Mouse (Mus musculus) kidney, embryonic 16.5 days (tissue): ENCODE measurements at regions not wholly inside any gene's neighbourhood (a gene's known extent, or its start where the extent isn't known, plus 50 kb on each side); places are given as distances from the start of the nearest gene placed in this dataset.

ENCODE experiments used
- ATAC-seq: fragments of 200-750 bp; cut with Nextera tagmentation; 2 replicates; pipeline ENCODE4 v1.8.0; 2017; ENCODE audit warnings: moderate TSS enrichment; ENCODE audit not compliant: low FRiP score, low TSS enrichment
- H3K27ac ChIP-seq: fragments of 300-500 bp; sonication (generic); 2 replicates; pipeline ENCODE4 v1.5.1; 2014; ENCODE audit warnings: low read length
- H3K27me3 ChIP-seq: fragments of 300-500 bp; sonication (generic); 2 replicates; pipeline ENCODE4 v1.6.1; 2014; ENCODE audit warnings: low read length, control low read depth, mixed read lengths; ENCODE audit not compliant: insufficient read depth
- H3K36me3 ChIP-seq: fragments of 300-500 bp; sonication (generic); 2 replicates; pipeline ENCODE4 v1.6.1; 2014; ENCODE audit warnings: low read length, control low read depth, mixed read lengths; ENCODE audit not compliant: insufficient read depth
- H3K4me1 ChIP-seq: fragments of 300-500 bp; sonication (generic); 2 replicates; pipeline ENCODE4 v1.6.1; 2014; ENCODE audit warnings: low read length, control low read depth, mixed read lengths; ENCODE audit not compliant: insufficient read depth
- H3K4me2 ChIP-seq: fragments of 300-500 bp; sonication (generic); replicated peaks from 2 replicates; pipeline ENCODE4 v1.6.1; 2014; ENCODE audit warnings: low read depth, low read length
- H3K4me3 ChIP-seq: fragments of 300-500 bp; sonication (generic); 2 replicates; pipeline ENCODE4 v1.5.1; 2014; ENCODE audit warnings: mild to moderate bottlenecking, low read length
- H3K9ac ChIP-seq: fragments of 300-500 bp; sonication (generic); replicated peaks from 2 replicates; pipeline ENCODE4 v1.6.1; 2014; ENCODE audit warnings: low read length
- H3K9me3 ChIP-seq: fragments of 300-500 bp; sonication (generic); 2 replicates; pipeline ENCODE4 v1.6.1; 2016; ENCODE audit warnings: low read length, control low read depth
- WGBS: fragments of 180-500 bp; shearing (Covaris S2); extraction: QIAGEN DNeasy Blood & Tissue Kit; methylation state at CpG from one replicate; pipeline ENCODE4 v1.1.7; 2014; 5-methylcytosine and 5-hydroxymethylcytosine counted together

GRCm38 (mm10) chr3:17788778-17789299, 159.4 kb upstream of the Cypt12 start:
- Histone ChIP-seq H3K36me3 (no peaks in the 10 kb centered on the region), H3K4me3 (no peak overlapping the region), H3K4me1 (peaks cover 12% of the 10 kb centered on the region), H3K9ac (no peak overlapping the region), H3K27ac (no peak overlapping the region), H3K27me3 (peaks cover 89% of the 10 kb centered on the region), H3K9me3 (peaks cover 3% of the 10 kb centered on the region; the same call in 1 of the 2 replicates), H3K4me2 (no peak overlapping the region)
- no peak for ATAC-seq
- 13% methylated on average over 3 of the region's 3 CpGs for WGBS

GRCm38 (mm10) chr3:17789454-17790196, 158.6 kb upstream of the Cypt12 start:
- no peak for ATAC-seq
- peaks cover 94% of the 10 kb centered on the region for H3K27me3 ChIP-seq
- peaks cover 3% of the 10 kb centered on the region; the same call in 1 of the 2 replicates for H3K9me3 ChIP-seq
- H3K27ac ChIP-seq = no peak overlapping the region
- no peak overlapping the region for H3K4me2 ChIP-seq
- H3K4me1 ChIP-seq = peaks cover 12% of the 10 kb centered on the region
- WGBS = 4% methylated on average over 9 of the region's 9 CpGs
- H3K36me3 ChIP-seq = no peaks in the 10 kb centered on the region
- H3K4me3 ChIP-seq = no peak overlapping the region
- H3K9ac ChIP-seq = no peak overlapping the region

GRCm38 (mm10) chr3:17790331-17790730, 157.9 kb upstream of the Cypt12 start:
- Histone ChIP-seq H3K36me3 (no peaks in the 10 kb centered on the region), H3K4me3 (no peak overlapping the region), H3K27ac (no peak overlapping the region), H3K4me2 (no peak overlapping the region), H3K27me3 (peaks cover 97% of the 10 kb centered on the region), H3K9ac (no peak overlapping the region), H3K9me3 (peaks cover 3% of the 10 kb centered on the region; the same call in 1 of the 2 replicates), H3K4me1 (peaks cover 12% of the 10 kb centered on the region)
- no peak for ATAC-seq
- WGBS = under 1% methylated on average over 14 of the region's 14 CpGs

GRCm38 (mm10) chr3:17790816-17791215, 157.4 kb upstream of the Cypt12 start:
- no peak overlapping the region for H3K27ac ChIP-seq
- no peak for ATAC-seq
- H3K4me1 ChIP-seq = peaks cover 11% of the 10 kb centered on the region
- H3K9me3 ChIP-seq = peaks cover 3% of the 10 kb centered on the region; the same call in 1 of the 2 replicates
- peaks cover 97% of the 10 kb centered on the region for H3K27me3 ChIP-seq
- H3K4me3 ChIP-seq = no peak overlapping the region
- no peaks in the 10 kb centered on the region for H3K36me3 ChIP-seq
- no peak overlapping the region for H3K4me2 ChIP-seq
- 4% methylated on average over 12 of the region's 12 CpGs for WGBS
- no peak overlapping the region for H3K9ac ChIP-seq

- no peaks in the 10 kb centered on the region for H3K36me3 ChIP-seq
Measured at GRCm38 (mm10) chr3:17791381-17792320, 156.6 kb upstream of the Cypt12 start.

GRCm38 (mm10) chr3:17792537-17793039, 155.6 kb upstream of the Cypt12 start:
- no peak overlapping the region for H3K27ac ChIP-seq
- 28% methylated on average over 2 of the region's 2 CpGs for WGBS
- no peak for ATAC-seq

More at GRCm38 (mm10) chr3:17791381-17792320, 156.6 kb upstream of the Cypt12 start:
- Histone ChIP-seq H3K27ac (no peak overlapping the region), H3K9ac (no peak overlapping the region), H3K9me3 (peaks cover under 1% of the 10 kb centered on the region; the same call in 1 of the 2 replicates), H3K27me3 (peaks cover 97% of the 10 kb centered on the region), H3K4me2 (no peak overlapping the region), H3K4me3 (no peak overlapping the region), H3K4me1 (peaks cover 3% of the 10 kb centered on the region; the same call in 1 of the 2 replicates)
- 20% methylated on average over 8 of the region's 8 CpGs for WGBS
- no peak for ATAC-seq

GRCm38 (mm10) chr3:17793646-17794250, 154.5 kb upstream of the Cypt12 start:
- H3K27me3 ChIP-seq = peaks cover 87% of the 10 kb centered on the region
- no peak overlapping the region for H3K4me3 ChIP-seq
- H3K27ac ChIP-seq = no peak overlapping the region
- no peak overlapping the region for H3K4me2 ChIP-seq
- under 1% methylated on average over 24 of the region's 24 CpGs for WGBS
- no peaks in the 10 kb centered on the region for H3K4me1 ChIP-seq
- H3K36me3 ChIP-seq = no peaks in the 10 kb centered on the region
- no peak overlapping the region for H3K9ac ChIP-seq
- no peaks in the 10 kb centered on the region for H3K9me3 ChIP-seq
- ATAC-seq = no peak

More at GRCm38 (mm10) chr3:17792537-17793039, 155.6 kb upstream of the Cypt12 start:
- Histone ChIP-seq H3K27me3 (peaks cover 94% of the 10 kb centered on the region), H3K36me3 (no peaks in the 10 kb centered on the region), H3K4me3 (no peak overlapping the region), H3K9ac (no peak overlapping the region), H3K9me3 (no peaks in the 10 kb centered on the region), H3K4me1 (no peaks in the 10 kb centered on the region), H3K4me2 (no peak overlapping the region)

- H3K27me3 ChIP-seq = peaks cover 80% of the 10 kb centered on the region
- no peak for ATAC-seq
- H3K36me3 ChIP-seq = no peaks in the 10 kb centered on the region
- H3K4me1 ChIP-seq = no peaks in the 10 kb centered on the region
- H3K27ac ChIP-seq = no peak overlapping the region
- peak overlapping the region; percentile 19; the same call in 1 of the 2 replicates for H3K4me2 ChIP-seq
- H3K4me3 ChIP-seq = 0 out of 2 replicates have a peak overlapping the region, but pooled peaks have one; percentile 10
- 1% methylated on average over 46 of the region's 46 CpGs for WGBS
- H3K9me3 ChIP-seq = no peaks in the 10 kb centered on the region
- no peak overlapping the region for H3K9ac ChIP-seq
Measured at GRCm38 (mm10) chr3:17794251-17795061, 153.8 kb upstream of the Cypt12 start.
